Mouse (Mus musculus): ENCODE measurements around the gene Nfkbid. TPM values are rescaled to one million over a fixed set of nuclear protein-coding genes. Genes with fewer than 3 reads are reported as not detected.

The Nfkbid gene
- polyA plus RNA-seq (2015; fragmentation: Nextera tagmentation; extraction: Ambion mirVana): 1.6 and 2.0 TPM in 2 replicates

DNA sequence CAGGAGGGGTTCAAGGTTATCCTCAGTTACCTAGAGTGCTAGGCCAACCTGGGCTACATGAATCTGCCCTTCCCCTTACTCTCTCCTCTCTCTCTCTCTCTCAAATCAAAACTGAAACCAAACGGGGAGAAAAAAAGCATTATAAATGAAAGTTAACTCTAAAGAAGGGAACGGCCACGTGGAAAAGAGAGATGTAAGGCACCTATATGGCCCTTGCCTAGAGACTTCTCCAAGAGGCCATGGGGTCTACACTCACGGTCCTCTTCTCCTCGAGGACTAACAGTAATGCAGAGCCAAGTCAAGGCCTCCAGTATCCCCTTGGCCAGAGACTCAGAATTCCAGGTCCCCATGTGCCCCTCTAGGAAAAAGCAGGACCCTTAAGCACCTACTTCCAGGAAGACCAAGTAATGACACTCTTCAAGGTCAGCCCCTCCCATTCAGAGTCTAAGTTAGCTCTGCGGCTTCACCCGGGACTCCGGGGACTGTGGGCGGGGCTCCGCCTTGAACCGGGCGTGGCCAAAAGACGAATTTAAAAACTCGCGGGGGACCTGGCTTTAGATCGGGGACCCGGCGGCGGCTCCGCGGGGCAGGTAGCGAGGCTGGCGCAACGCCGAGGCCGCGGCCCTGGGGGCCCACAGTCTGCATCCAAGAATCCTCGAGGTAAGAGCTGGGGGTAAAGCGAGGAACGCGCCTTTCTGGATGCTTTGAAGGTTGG is at the start of gene Nfkbid:
Nfkbid (plus strand) TSS at position 558 of the 715 bp plus-strand sequence.
- ATAC-seq (ENCODE audit: low FRiP score, low TSS enrichment): no peak; the same call in 1 of the 2 replicates
- H3K9me3 ChIP-seq (ENCODE audit: low read length): peaks cover 8% of the 10 kb centered on the region; the same call in 1 of the 2 replicates

DNA sequence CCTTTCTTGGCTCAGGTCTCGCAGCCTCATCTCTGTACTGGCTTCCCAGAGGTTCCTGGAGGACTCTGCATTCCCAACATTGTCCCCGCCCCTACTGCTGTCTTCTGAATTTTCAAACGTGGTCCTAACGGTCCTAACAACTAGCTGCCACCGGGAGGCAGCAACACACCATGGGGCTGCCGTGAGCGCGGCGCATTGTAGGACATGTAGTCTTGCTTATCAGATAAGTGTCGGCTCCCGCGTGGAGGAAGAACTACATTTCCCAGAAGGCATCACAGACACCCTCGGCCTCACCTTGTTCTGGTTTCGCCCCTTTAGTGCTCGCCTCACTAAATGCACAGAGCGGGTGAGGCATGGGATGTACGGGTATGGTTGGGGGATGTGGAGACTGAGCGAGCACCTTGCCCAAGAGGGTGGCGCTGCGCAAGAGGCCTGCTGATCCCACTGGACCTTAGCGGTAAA is 48.0 kb upstream of the Nfkbid start:
- H3K27ac ChIP-seq (ENCODE audit: low read length): no peak overlapping the region
- H3K9me3 ChIP-seq (ENCODE audit: low read length): no peaks in the 10 kb centered on the region
- under 1% methylated on average over 21 of the region's 21 CpGs for WGBS
- peak overlapping the region; percentile 59 for H3K4me2 ChIP-seq (replicated peaks; ENCODE audit: low read depth, low read length)
- no peaks in the 10 kb centered on the region for H3K36me3 ChIP-seq (ENCODE audit: insufficient read depth, low read length)
- H3K4me1 ChIP-seq (ENCODE audit: insufficient read depth, low read length): no peaks in the 10 kb centered on the region
- peak overlapping the region; percentile 61 for H3K9ac ChIP-seq (replicated peaks; ENCODE audit: low read length)
- no peaks in the 10 kb centered on the region for H3K27me3 ChIP-seq (ENCODE audit: insufficient read depth, low read length)
- ATAC-seq (ENCODE audit: low FRiP score, low TSS enrichment): peak; percentile 99
- H3K4me3 ChIP-seq (ENCODE audit: low read length): peak overlapping the region; percentile 52

More for the DNA sequence above, at the start of gene Nfkbid:
- H3K27me3 ChIP-seq (ENCODE audit: insufficient read depth, low read length): no peaks in the 10 kb centered on the region
- H3K4me1 ChIP-seq (ENCODE audit: insufficient read depth, low read length): peaks cover 17% of the 10 kb centered on the region
- H3K36me3 ChIP-seq (ENCODE audit: insufficient read depth, low read length): peaks cover 3% of the 10 kb centered on the region; the same call in 1 of the 2 replicates
- WGBS: 10% methylated on average over 31 of the region's 31 CpGs
- peak within 1 kb of the TSS; percentile 96 for H3K4me2 ChIP-seq (replicated peaks; ENCODE audit: low read depth, low read length)
- peak within 1 kb of the TSS; percentile 58 for H3K4me3 ChIP-seq (ENCODE audit: low read length)
- H3K9ac ChIP-seq (replicated peaks; ENCODE audit: low read length): peak within 1 kb of the TSS; percentile 73
- H3K27ac ChIP-seq (ENCODE audit: low read length): peak within 1 kb of the TSS; percentile 63; the same call in 1 of the 2 replicates

DNA sequence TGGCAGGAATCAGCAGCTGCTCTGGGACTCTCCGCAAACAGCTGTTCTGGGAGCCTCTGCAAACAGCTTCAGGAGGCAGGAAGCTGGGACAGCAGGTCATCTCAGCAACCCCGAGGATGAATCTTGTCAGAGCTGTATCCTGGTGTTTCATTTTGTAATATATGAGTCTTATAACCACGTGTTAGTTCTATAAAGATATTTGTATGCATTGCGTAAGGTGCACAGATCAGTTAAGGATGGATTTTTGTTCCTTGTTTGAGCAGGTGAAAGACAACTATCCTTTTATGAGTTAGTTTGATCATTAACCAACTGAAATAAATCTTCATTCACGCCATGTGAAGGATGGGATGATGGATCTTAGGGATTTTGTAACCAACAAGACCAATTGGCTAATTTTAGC is 41.5 kb upstream of the Nfkbid start:
- Histone ChIP-seq H3K36me3 (ENCODE audit: insufficient read depth, low read length) (no peaks in the 10 kb centered on the region), H3K27ac (ENCODE audit: low read length) (no peak overlapping the region), H3K9me3 (ENCODE audit: low read length) (no peaks in the 10 kb centered on the region), H3K27me3 (ENCODE audit: insufficient read depth, low read length) (no peaks in the 10 kb centered on the region), H3K4me2 (replicated peaks; ENCODE audit: low read depth, low read length) (no peak overlapping the region), H3K4me3 (ENCODE audit: low read length) (no peak overlapping the region), H3K9ac (replicated peaks; ENCODE audit: low read length) (no peak overlapping the region), H3K4me1 (ENCODE audit: insufficient read depth, low read length) (no peaks in the 10 kb centered on the region)
- ATAC-seq (ENCODE audit: low FRiP score, low TSS enrichment): no peak
- 55% methylated on average over 5 of the region's 5 CpGs for WGBS

DNA sequence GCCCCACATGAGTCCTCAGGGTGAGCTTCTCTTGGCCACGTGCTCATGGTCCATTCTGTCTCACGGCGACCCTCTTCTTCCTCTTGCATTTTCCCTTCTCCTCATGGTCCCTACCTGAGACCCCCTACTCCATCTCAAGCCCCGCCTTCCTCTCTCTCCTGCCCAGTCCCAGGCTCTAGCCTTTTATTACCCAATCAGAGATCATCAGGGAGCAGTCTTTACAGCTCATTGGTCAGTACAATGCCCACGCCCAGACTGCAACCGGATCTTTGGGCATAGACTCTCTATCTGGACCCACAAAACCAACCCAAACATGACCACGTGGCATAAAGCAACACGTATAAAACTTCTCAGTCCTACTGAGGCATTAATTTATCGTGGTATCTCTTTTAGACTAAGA is 37.4 kb upstream of the Nfkbid start:
- no peak for ATAC-seq (ENCODE audit: low FRiP score, low TSS enrichment)
- Histone ChIP-seq H3K36me3 (ENCODE audit: insufficient read depth, low read length) (no peaks in the 10 kb centered on the region), H3K9ac (replicated peaks; ENCODE audit: low read length) (no peak overlapping the region), H3K27ac (ENCODE audit: low read length) (no peak overlapping the region), H3K4me3 (ENCODE audit: low read length) (no peak overlapping the region), H3K4me1 (ENCODE audit: insufficient read depth, low read length) (no peaks in the 10 kb centered on the region), H3K4me2 (replicated peaks; ENCODE audit: low read depth, low read length) (no peak overlapping the region), H3K27me3 (ENCODE audit: insufficient read depth, low read length) (no peaks in the 10 kb centered on the region), H3K9me3 (ENCODE audit: low read length) (no peaks in the 10 kb centered on the region)
- WGBS: 84% methylated on average over 9 of the region's 9 CpGs

DNA sequence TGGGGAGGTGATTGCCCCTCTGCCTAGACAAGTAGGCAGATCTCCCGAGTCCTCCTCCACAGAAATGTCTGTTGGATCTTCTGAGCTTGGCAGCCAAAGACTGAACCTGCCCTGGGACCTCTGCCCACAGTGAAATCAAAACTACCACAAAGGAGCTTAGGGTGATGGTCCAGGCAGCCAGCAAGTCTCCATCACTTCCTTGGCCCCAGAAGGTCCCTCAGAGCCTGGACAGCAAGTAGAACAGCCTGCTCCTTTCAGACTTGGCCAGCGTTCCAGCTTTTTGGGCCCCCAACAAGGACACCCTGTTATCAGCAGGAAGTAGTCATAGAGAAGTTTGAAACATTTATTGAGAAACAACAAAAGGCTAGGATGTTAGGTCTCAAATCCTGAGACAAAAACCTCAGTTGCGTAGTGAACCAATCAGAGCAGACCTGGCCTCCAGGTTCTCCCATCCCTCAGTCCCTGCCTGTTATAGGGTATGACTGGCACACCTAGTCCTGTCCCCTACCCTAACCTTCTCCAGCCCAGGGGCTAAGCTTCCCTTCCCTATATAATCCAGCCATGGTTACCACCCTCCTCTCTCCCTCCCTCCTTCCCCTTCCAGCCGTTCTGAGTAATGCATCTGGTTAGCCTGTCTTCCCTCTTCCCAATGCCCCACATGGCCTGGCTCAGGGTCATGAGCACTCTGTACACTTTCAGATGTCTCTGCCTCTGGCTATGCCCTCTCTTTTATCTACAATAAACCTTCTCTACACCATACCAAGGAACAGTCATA is 28.6 kb upstream of the Nfkbid start:
- H3K4me1 ChIP-seq (ENCODE audit: insufficient read depth, low read length): no peaks in the 10 kb centered on the region
- H3K4me2 ChIP-seq (replicated peaks; ENCODE audit: low read depth, low read length): no peak overlapping the region
- no peaks in the 10 kb centered on the region for H3K36me3 ChIP-seq (ENCODE audit: insufficient read depth, low read length)
- H3K27ac ChIP-seq (ENCODE audit: low read length): no peak overlapping the region
- no peak overlapping the region for H3K4me3 ChIP-seq (ENCODE audit: low read length)
- no peak for ATAC-seq (ENCODE audit: low FRiP score, low TSS enrichment)
- H3K9me3 ChIP-seq (ENCODE audit: low read length): no peaks in the 10 kb centered on the region
- 72% methylated on average over 4 of the region's 4 CpGs for WGBS
- no peaks in the 10 kb centered on the region for H3K27me3 ChIP-seq (ENCODE audit: insufficient read depth, low read length)
- no peak overlapping the region for H3K9ac ChIP-seq (replicated peaks; ENCODE audit: low read length)

DNA sequence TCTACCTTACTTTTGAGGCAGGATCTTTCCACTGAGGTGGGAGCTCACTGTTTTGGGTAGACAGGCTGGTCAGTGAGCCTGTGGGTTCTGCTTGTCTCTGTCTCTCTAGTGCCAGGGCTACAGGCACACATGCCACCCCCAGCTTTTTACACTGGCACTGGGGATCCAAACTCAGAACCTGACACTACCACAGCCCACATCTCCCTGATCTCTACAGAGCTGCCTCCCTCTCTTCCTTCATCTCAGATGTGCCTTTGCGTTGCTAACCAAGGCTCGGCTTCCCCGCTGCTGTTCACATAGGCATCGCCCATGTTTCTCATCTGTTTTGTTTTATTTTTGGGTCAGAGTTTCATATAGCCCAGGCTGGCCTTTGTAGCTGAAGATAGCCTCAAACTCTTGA is 27.9 kb upstream of the Nfkbid start:
- ATAC-seq (ENCODE audit: low FRiP score, low TSS enrichment): no peak
- no peaks in the 10 kb centered on the region for H3K9me3 ChIP-seq (ENCODE audit: low read length)
- H3K9ac ChIP-seq (replicated peaks; ENCODE audit: low read length): no peak overlapping the region
- no peaks in the 10 kb centered on the region for H3K36me3 ChIP-seq (ENCODE audit: insufficient read depth, low read length)
- no peak overlapping the region for H3K4me2 ChIP-seq (replicated peaks; ENCODE audit: low read depth, low read length)
- no peak overlapping the region for H3K4me3 ChIP-seq (ENCODE audit: low read length)
- H3K27ac ChIP-seq (ENCODE audit: low read length): peak overlapping the region; percentile 65
- H3K4me1 ChIP-seq (ENCODE audit: insufficient read depth, low read length): no peaks in the 10 kb centered on the region
- WGBS: 82% methylated on average over 4 of the region's 4 CpGs
- no peaks in the 10 kb centered on the region for H3K27me3 ChIP-seq (ENCODE audit: insufficient read depth, low read length)

DNA sequence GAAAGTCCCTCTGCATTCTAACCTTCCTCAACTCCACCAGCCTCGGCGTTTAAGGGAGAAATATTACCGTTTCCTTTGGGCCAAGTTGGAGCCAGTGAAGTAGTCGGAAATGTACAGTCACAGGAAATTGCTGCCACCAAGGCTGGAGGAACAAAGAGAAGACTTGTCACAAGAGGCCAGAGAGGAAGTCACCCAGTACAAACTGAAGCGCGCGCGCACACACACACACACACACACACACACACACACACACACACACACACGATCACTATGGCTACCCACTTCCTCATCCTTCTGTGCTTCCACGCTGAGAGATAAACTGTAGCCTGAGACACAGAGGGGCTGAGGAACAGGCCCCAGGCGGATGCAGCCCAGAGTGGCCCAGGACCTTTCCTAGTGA is 27.2 kb upstream of the Nfkbid start:
- no peaks in the 10 kb centered on the region for H3K27me3 ChIP-seq (ENCODE audit: insufficient read depth, low read length)
- H3K4me1 ChIP-seq (ENCODE audit: insufficient read depth, low read length): no peaks in the 10 kb centered on the region
- H3K36me3 ChIP-seq (ENCODE audit: insufficient read depth, low read length): no peaks in the 10 kb centered on the region
- H3K9ac ChIP-seq (replicated peaks; ENCODE audit: low read length): no peak overlapping the region
- WGBS: 41% methylated on average over 11 of the region's 11 CpGs
- no peaks in the 10 kb centered on the region for H3K9me3 ChIP-seq (ENCODE audit: low read length)
- peak; percentile 77; the same call in 1 of the 2 replicates for ATAC-seq (ENCODE audit: low FRiP score, low TSS enrichment)
- peak overlapping the region; percentile 65 for H3K27ac ChIP-seq (ENCODE audit: low read length)
- no peak overlapping the region for H3K4me2 ChIP-seq (replicated peaks; ENCODE audit: low read depth, low read length)
- no peak overlapping the region for H3K4me3 ChIP-seq (ENCODE audit: low read length)

DNA sequence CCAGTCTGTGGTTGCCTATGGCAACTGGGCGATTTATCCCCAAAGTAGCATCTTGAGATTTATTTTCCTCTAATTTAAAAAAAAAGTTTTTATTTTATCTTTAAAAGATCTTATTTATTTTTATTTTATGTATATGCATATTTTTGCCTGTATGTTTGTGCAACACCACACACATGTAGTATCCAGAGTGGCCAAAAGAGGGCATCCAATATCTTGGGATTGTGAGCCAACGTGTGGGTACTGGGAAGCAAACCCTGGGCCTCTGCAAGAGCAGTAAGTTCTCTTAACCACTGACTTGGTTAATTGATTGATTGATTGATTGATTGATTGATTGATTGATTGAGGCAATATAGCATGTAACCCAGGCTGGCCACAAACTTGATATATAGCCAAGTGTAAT is 26.7 kb upstream of the Nfkbid start:
- H3K4me2 ChIP-seq (replicated peaks; ENCODE audit: low read depth, low read length): no peak overlapping the region
- no peak overlapping the region for H3K27ac ChIP-seq (ENCODE audit: low read length)
- WGBS: 60% methylated on average over 2 of the region's 2 CpGs
- no peaks in the 10 kb centered on the region for H3K36me3 ChIP-seq (ENCODE audit: insufficient read depth, low read length)
- no peaks in the 10 kb centered on the region for H3K27me3 ChIP-seq (ENCODE audit: insufficient read depth, low read length)
- 0 out of 2 replicates have a peak, but pooled peaks cover 3% of the 10 kb centered on the region for H3K4me1 ChIP-seq (ENCODE audit: insufficient read depth, low read length)
- no peak overlapping the region for H3K4me3 ChIP-seq (ENCODE audit: low read length)
- ATAC-seq (ENCODE audit: low FRiP score, low TSS enrichment): no peak
- no peak overlapping the region for H3K9ac ChIP-seq (replicated peaks; ENCODE audit: low read length)
- no peaks in the 10 kb centered on the region for H3K9me3 ChIP-seq (ENCODE audit: low read length)

DNA sequence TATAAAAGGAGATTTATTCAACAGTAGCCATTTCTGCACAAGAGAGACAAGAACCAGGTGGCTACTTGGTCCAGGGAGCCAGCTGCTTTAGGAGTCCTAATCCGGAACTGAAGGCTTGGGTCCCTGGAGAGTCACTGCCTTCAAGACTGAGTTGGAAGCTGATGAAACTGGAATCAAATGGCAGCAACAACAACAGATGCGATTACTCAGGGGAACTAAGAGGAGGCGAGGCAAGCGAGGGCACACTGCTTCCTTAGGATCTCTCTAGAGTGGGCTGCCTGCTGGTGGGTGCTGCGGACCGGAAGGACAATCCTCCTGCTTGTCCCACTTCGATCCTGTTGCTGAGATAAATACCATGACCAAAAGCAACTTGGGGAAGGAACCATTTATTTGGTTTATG is 21.9 kb upstream of the Nfkbid start:
- 0 out of 2 replicates have a peak, but pooled peaks cover 3% of the 10 kb centered on the region for H3K27me3 ChIP-seq (ENCODE audit: insufficient read depth, low read length)
- H3K4me2 ChIP-seq (replicated peaks; ENCODE audit: low read depth, low read length): no peak overlapping the region
- H3K9ac ChIP-seq (replicated peaks; ENCODE audit: low read length): no peak overlapping the region
- WGBS: 29% methylated on average over 7 of the region's 7 CpGs
- H3K36me3 ChIP-seq (ENCODE audit: insufficient read depth, low read length): no peaks in the 10 kb centered on the region
- no peak for ATAC-seq (ENCODE audit: low FRiP score, low TSS enrichment)
- no peak overlapping the region for H3K27ac ChIP-seq (ENCODE audit: low read length)
- H3K4me3 ChIP-seq (ENCODE audit: low read length): no peak overlapping the region
- no peaks in the 10 kb centered on the region for H3K9me3 ChIP-seq (ENCODE audit: low read length)
- 0 out of 2 replicates have a peak, but pooled peaks cover 3% of the 10 kb centered on the region for H3K4me1 ChIP-seq (ENCODE audit: insufficient read depth, low read length)

Measured in kidney, embryonic 16.5 days (tissue).